Mouse (Mus musculus) liver, embryonic 12.5 days (tissue): Measurements from ENCODE around the gene Rbpms2. TPM values are rescaled to one million over a fixed set of nuclear protein-coding genes. Genes with fewer than 3 reads are reported as not detected.

ENCODE experiments used
- ATAC-seq: fragments of 200-750 bp; cut with Nextera tagmentation; 2 replicates; pipeline ENCODE4 v1.8.0; 2017; ENCODE audit warnings: moderate number of reproducible peaks, mild to moderate bottlenecking, moderate library complexity
- H3K27ac ChIP-seq: fragments of 300-500 bp; sonication (generic); 2 replicates; pipeline ENCODE4 v1.5.1; 2016; ENCODE audit warnings: mild to moderate bottlenecking
- H3K27me3 ChIP-seq: fragments of 300-500 bp; sonication (generic); replicated peaks from 2 replicates; pipeline ENCODE4 v1.6.1; 2016; ENCODE audit warnings: mild to moderate bottlenecking, moderate library complexity
- H3K36me3 ChIP-seq: fragments of 300-500 bp; sonication (generic); 2 replicates; pipeline ENCODE4 v1.6.1; 2016; ENCODE audit warnings: mild to moderate bottlenecking, moderate library complexity
- H3K4me1 ChIP-seq: fragments of 300-500 bp; sonication (generic); 2 replicates; pipeline ENCODE4 v1.6.1; 2016
- H3K4me2 ChIP-seq: fragments of 300-500 bp; sonication (generic); 2 replicates; pipeline ENCODE4 v1.6.1; 2016; ENCODE audit warnings: mild to moderate bottlenecking, moderate library complexity
- H3K4me3 ChIP-seq: fragments of 300-500 bp; sonication (generic); 2 replicates; pipeline ENCODE4 v1.5.1; 2016; ENCODE audit warnings: mild to moderate bottlenecking, moderate library complexity
- H3K9ac ChIP-seq: fragments of 300-500 bp; sonication (generic); 2 replicates; pipeline ENCODE4 v1.6.1; 2016; ENCODE audit warnings: mild to moderate bottlenecking, moderate library complexity
- H3K9me3 ChIP-seq: fragments of 300-500 bp; sonication (generic); replicated peaks from 2 replicates; pipeline ENCODE4 v1.6.1; 2016; ENCODE audit warnings: mild to moderate bottlenecking, moderate library complexity
- WGBS: fragments of 180-500 bp; shearing (Covaris S2); methylation state at CpG from one replicate; pipeline ENCODE4 v1.1.7; 2016; ENCODE audit not compliant: insufficient replicate concordance; 5-methylcytosine and 5-hydroxymethylcytosine counted together
- polyA plus RNA-seq: library from polyadenylated mRNA; unstranded; fragments of >200 nt; fragmentation: Nextera tagmentation; extraction: Ambion mirVana; gene quantifications from 2 replicates; pipeline ENCODE4 v1.2.1, GENCODE M21; 2016

The Rbpms2 gene
- polyA plus RNA-seq, 1 experiment from 2014 or later = 19.3 TPM

GRCm38 (mm10) chr9:65622826-65623225 lies 6.6 kb upstream of the Rbpms2 start:
- Histone ChIP-seq H3K4me3 (no peak overlapping the region), H3K9ac (no peak overlapping the region), H3K27ac (no peak overlapping the region), H3K4me2 (no peak overlapping the region), H3K36me3 (no peaks in the 10 kb centered on the region), H3K4me1 (no peaks in the 10 kb centered on the region), H3K27me3 (peaks cover 29% of the 10 kb centered on the region), H3K9me3 (no peaks in the 10 kb centered on the region)
- WGBS = 45% methylated on average over 5 of the region's 5 CpGs
- ATAC-seq = no peak

DNA sequence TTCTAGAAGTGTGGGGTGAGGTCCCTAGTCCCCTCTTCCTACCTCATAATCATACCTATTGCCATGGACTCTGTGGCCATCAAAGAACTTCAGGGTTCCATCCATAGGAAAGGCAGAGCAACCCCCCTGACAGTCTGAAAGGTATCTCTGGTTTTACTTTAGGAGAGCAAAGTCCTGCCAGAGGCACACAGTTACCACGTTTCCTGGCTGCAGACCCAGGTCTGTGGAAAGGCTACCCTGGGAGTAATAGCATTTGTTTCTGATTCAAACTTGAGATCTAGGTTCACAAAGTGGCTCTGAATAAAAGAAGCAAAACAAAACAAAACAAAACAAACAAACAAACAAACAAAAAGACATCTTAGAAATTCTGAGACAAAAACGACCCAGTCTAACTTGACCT lies 5.2 kb upstream of the Rbpms2 start:
- peaks cover 5% of the 10 kb centered on the region for H3K4me1 ChIP-seq
- no peak for ATAC-seq
- no peaks in the 10 kb centered on the region for H3K9me3 ChIP-seq
- H3K4me2 ChIP-seq = no peak overlapping the region
- H3K27me3 ChIP-seq = peaks cover 43% of the 10 kb centered on the region
- 47% methylated on average over 2 of the region's 2 CpGs for WGBS
- no peak overlapping the region for H3K9ac ChIP-seq
- no peaks in the 10 kb centered on the region for H3K36me3 ChIP-seq
- no peak overlapping the region for H3K27ac ChIP-seq
- no peak overlapping the region for H3K4me3 ChIP-seq

GRCm38 (mm10) chr9:65629767-65630630 lies 551 bp downstream of the Rbpms2 start:
- H3K4me1 ChIP-seq = peaks cover 29% of the 10 kb centered on the region
- H3K36me3 ChIP-seq = no peaks in the 10 kb centered on the region
- peak overlapping the region; percentile 86 for H3K4me2 ChIP-seq
- H3K9ac ChIP-seq = peak overlapping the region; percentile 67
- no peaks in the 10 kb centered on the region for H3K9me3 ChIP-seq
- peak; percentile 78 for ATAC-seq
- H3K4me3 ChIP-seq = peak overlapping the region; percentile 64
- 1% methylated on average over 43 of the region's 83 CpGs for WGBS
- 0 out of 2 replicates have a peak overlapping the region, but pooled peaks have one; percentile 60 for H3K27ac ChIP-seq
- peaks cover 84% of the 10 kb centered on the region for H3K27me3 ChIP-seq

DNA sequence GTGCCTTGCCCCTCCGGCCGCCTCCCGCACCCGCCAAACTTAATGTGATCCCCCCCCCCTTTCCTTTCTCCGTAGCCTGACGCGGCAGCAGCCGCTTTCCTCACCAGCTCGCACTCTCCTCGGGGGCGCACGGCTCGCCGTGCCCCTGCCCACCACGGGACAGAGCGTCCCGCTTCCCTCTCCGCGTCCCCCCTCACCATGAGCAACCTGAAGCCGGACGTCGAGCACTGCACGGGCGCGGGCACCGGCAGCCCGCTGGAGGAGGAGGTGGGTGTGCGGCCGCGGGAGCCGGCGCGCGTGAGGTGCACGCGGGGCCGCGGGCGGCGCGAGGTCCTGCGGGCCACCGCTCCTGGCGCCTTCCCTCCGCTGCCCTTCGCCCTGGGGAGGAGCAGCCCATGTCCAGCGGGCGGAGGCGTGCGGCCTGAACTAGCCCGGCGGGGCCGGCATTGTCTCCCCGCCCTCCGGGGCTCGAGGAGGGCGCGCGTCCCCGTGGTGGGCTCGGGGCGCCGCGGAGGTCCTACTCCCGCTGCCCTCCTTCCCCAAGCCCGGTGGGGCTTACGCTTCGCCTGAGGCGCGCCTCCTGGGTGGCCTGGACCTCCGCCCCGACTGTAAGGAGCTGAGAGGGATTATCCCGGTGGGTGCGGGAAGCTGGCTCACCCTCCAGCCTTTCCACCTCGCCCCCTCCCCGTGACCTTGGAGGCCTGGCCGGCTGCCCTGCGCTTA lies 1.3 kb downstream of the Rbpms2 start:
- no peaks in the 10 kb centered on the region for H3K36me3 ChIP-seq
- H3K4me3 ChIP-seq = peak overlapping the region; percentile 64
- H3K9me3 ChIP-seq = no peaks in the 10 kb centered on the region
- peaks cover 29% of the 10 kb centered on the region for H3K4me1 ChIP-seq
- under 1% methylated on average over 62 of the region's 78 CpGs for WGBS
- peak overlapping the region; percentile 60; the same call in 1 of the 2 replicates for H3K27ac ChIP-seq
- peak overlapping the region; percentile 67 for H3K9ac ChIP-seq
- peak overlapping the region; percentile 86 for H3K4me2 ChIP-seq
- ATAC-seq = peak; percentile 54
- peaks cover 82% of the 10 kb centered on the region for H3K27me3 ChIP-seq

GRCm38 (mm10) chr9:65631354-65632021 lies 2.0 kb downstream of the Rbpms2 start:
- ATAC-seq = 0 out of 2 replicates have a peak, but pooled peaks have one; percentile 30
- WGBS = 8% methylated on average over 16 of the region's 16 CpGs
- H3K27ac ChIP-seq = peak overlapping the region; percentile 60; the same call in 1 of the 2 replicates
- H3K36me3 ChIP-seq = no peaks in the 10 kb centered on the region
- H3K9ac ChIP-seq = peak overlapping the region; percentile 67
- peaks cover 29% of the 10 kb centered on the region for H3K4me1 ChIP-seq
- H3K4me3 ChIP-seq = peak overlapping the region; percentile 64
- H3K9me3 ChIP-seq = no peaks in the 10 kb centered on the region
- H3K27me3 ChIP-seq = peaks cover 75% of the 10 kb centered on the region
- peak overlapping the region; percentile 86 for H3K4me2 ChIP-seq

DNA sequence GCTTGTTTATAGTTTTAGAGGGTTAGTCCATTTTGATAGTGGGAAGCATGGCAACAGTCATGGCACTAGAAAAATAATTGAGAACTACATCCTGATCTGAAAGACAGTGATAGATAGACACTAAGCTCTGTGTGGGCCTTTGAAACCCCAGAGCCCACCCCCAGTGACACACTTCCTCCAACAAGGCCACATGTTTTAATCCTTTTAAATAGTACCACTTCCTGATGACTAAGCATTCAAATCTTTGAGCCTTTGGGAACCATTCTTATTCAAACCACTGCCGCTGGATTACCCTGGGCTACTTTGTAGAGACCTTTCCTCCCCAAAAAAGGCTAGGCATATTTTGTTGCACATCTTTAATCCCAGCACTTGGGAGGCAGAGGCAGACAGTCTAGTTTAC lies 6.3 kb downstream of the Rbpms2 start:
- Histone ChIP-seq H3K9ac (no peak overlapping the region), H3K27me3 (peaks cover 43% of the 10 kb centered on the region), H3K4me1 (peaks cover 14% of the 10 kb centered on the region), H3K4me2 (no peak overlapping the region), H3K27ac (no peak overlapping the region), H3K4me3 (no peak overlapping the region), H3K9me3 (no peaks in the 10 kb centered on the region), H3K36me3 (no peaks in the 10 kb centered on the region)
- 64% methylated on average over 1 of the region's 1 CpGs for WGBS
- ATAC-seq = no peak

- H3K9me3 ChIP-seq = no peaks in the 10 kb centered on the region
- H3K9ac ChIP-seq = no peak overlapping the region
- no peak overlapping the region for H3K4me2 ChIP-seq
- H3K4me3 ChIP-seq = no peak overlapping the region
- H3K27ac ChIP-seq = no peak overlapping the region
- no peaks in the 10 kb centered on the region for H3K36me3 ChIP-seq
- WGBS = 65% methylated on average over 4 of the region's 4 CpGs
- peaks cover 4% of the 10 kb centered on the region for H3K4me1 ChIP-seq
- no peak for ATAC-seq
- H3K27me3 ChIP-seq = peaks cover 37% of the 10 kb centered on the region
These were observed 7.5 kb downstream of the Rbpms2 start for GRCm38 (mm10) chr9:65636926-65637325.

- Histone ChIP-seq H3K9ac (no peak overlapping the region), H3K4me3 (no peak overlapping the region), H3K4me1 (0 out of 2 replicates have a peak, but pooled peaks cover 3% of the 10 kb centered on the region), H3K9me3 (no peaks in the 10 kb centered on the region), H3K27me3 (peaks cover 16% of the 10 kb centered on the region; the same call in 1 of the 2 replicates), H3K36me3 (no peaks in the 10 kb centered on the region), H3K27ac (no peak overlapping the region), H3K4me2 (no peak overlapping the region)
- ATAC-seq = no peak
- 62% methylated on average over 5 of the region's 5 CpGs for WGBS
These were observed 9.6 kb downstream of the Rbpms2 start for GRCm38 (mm10) chr9:65639065-65639464.

DNA sequence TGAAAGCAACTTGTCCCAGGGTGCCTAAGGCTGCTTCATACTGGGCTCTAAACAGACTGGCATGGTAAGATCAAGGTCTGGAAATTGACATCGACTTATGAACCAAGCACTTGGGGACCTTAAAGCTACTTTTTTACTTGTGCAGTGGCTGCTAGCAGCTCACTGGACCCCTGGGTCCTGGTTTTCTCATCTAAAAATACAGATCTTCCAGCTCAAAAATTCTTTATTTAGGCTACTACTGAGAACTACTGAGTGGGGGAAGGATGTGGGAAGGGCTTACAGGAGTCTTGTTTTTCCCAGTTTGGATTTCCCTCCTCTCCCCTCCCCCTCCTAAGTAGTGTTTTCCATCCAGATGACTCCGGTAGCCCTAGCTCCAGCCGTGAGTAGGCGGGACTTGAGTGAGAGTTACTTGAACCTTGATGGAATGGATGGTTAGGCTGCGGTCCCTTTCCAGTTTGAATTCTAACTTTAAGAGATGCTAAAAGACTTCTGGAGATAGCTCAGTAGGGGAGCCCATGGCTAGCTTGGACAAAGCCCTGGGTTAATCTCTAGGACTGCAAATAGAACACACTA lies 11.5 kb downstream of the Rbpms2 start:
- WGBS = 19% methylated on average over 5 of the region's 5 CpGs
- ATAC-seq = no peak

DNA sequence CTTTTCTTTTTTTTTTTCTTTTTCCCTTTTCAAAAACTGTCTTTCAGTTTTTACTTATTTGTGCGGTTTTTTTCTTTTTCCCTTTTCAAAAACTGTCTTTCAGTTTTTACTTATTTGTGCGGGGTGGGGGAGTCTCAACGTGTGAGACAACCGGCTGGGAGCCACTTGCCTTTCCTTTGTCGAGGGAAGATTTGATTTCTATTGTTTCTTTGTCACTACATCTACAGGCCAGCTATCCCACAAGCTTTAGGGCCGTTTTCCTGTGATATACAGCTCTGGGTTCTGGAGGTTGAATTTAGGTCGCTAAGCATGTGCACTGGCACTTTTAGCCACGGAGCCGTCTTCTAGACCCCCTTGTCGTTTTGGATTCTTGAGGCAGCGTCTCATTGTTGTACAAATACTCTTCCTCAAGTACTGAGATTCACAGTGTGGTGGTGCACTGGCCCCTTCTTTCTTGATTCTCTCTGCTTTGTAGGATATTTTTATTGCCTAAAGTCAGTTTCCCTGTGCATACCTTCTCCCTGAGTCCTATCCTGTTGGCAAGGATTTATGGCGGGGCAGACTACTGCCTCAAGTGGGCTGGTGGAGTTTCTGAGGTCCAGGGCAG lies 12.1 kb downstream of the Rbpms2 start:
- H3K4me3 ChIP-seq = no peak overlapping the region
- no peak overlapping the region for H3K27ac ChIP-seq
- WGBS = 23% methylated on average over 12 of the region's 12 CpGs
- H3K9ac ChIP-seq = no peak overlapping the region
- H3K4me2 ChIP-seq = no peak overlapping the region
- ATAC-seq = no peak
- peaks cover 22% of the 10 kb centered on the region; the same call in 1 of the 2 replicates for H3K27me3 ChIP-seq
- H3K4me1 ChIP-seq = peaks cover 13% of the 10 kb centered on the region; the same call in 1 of the 2 replicates
- no peaks in the 10 kb centered on the region for H3K36me3 ChIP-seq
- H3K9me3 ChIP-seq = no peaks in the 10 kb centered on the region

More for the DNA sequence above, 11.5 kb downstream of the Rbpms2 start:
- peaks cover 12% of the 10 kb centered on the region; the same call in 1 of the 2 replicates for H3K4me1 ChIP-seq
- H3K9me3 ChIP-seq = no peaks in the 10 kb centered on the region
- peaks cover 22% of the 10 kb centered on the region; the same call in 1 of the 2 replicates for H3K27me3 ChIP-seq
- no peak overlapping the region for H3K27ac ChIP-seq
- no peak overlapping the region for H3K4me2 ChIP-seq
- no peaks in the 10 kb centered on the region for H3K36me3 ChIP-seq
- no peak overlapping the region for H3K4me3 ChIP-seq
- H3K9ac ChIP-seq = no peak overlapping the region

GRCm38 (mm10) chr9:65642546-65642945 lies 13.1 kb downstream of the Rbpms2 start:
- H3K27ac ChIP-seq = no peak overlapping the region
- peaks cover 13% of the 10 kb centered on the region; the same call in 1 of the 2 replicates for H3K4me1 ChIP-seq
- H3K4me3 ChIP-seq = no peak overlapping the region
- no peak overlapping the region for H3K4me2 ChIP-seq
- no peaks in the 10 kb centered on the region for H3K9me3 ChIP-seq
- H3K9ac ChIP-seq = no peak overlapping the region
- no peak for ATAC-seq
- no peaks in the 10 kb centered on the region for H3K36me3 ChIP-seq
- peaks cover 19% of the 10 kb centered on the region; the same call in 1 of the 2 replicates for H3K27me3 ChIP-seq
